Mouse (Mus musculus) ES-E14 (cell line): ENCODE measurements around the gene Grhl3. TPM values are rescaled to one million over a fixed set of nuclear protein-coding genes. Genes with fewer than 3 reads are reported as not detected.
A peak's percentile ranks its signal among the peaks of the same experiment; 100 is the strongest.

Experiments used
- DNase-seq: peaks from one replicate; pipeline ENCODE4 v3.0.0-alpha.2; 2013; ENCODE audit warnings: low read depth, low spot score
- H3K27ac ChIP-seq: 2 replicates; pipeline ENCODE4 v1.5.1; 2012; ENCODE audit warnings: low read depth, mild to moderate bottlenecking, low read length, moderate library complexity, mixed read lengths; ENCODE audit not compliant: poor library complexity, insufficient read depth, severe bottlenecking
- H3K36me3 ChIP-seq: 2 replicates; pipeline ENCODE4 v1.6.1; 2012; ENCODE audit warnings: mild to moderate bottlenecking, low read length, moderate library complexity, mixed read lengths; ENCODE audit not compliant: control insufficient read depth, poor library complexity, insufficient read depth, severe bottlenecking
- H3K4me1 ChIP-seq, 2 experiments: fragments of 150-350 bp in 1 of 2; sonication (generic) in 1 of 2; 2 replicates each; pipeline ENCODE4 v1.6.1; 2012; ENCODE audit warnings: low read length in 2 of 2, mild to moderate bottlenecking in 1 of 2, mixed read lengths in 1 of 2; ENCODE audit not compliant: control insufficient read depth in 2 of 2, insufficient read depth in 2 of 2, poor library complexity in 1 of 2
- H3K4me3 ChIP-seq, 2 experiments: fragments of 150-350 bp in 1 of 2; sonication (generic) in 1 of 2; 2 replicates each; pipeline ENCODE4 v1.5.1; 2012; ENCODE audit warnings: low read length in 2 of 2, low read depth in 1 of 2, mild to moderate bottlenecking in 1 of 2, mixed read lengths in 1 of 2; ENCODE audit not compliant: insufficient read depth in 1 of 2, poor library complexity in 1 of 2, severe bottlenecking in 1 of 2
- H3K9ac ChIP-seq: 2 replicates; pipeline ENCODE4 v1.6.1; 2012; ENCODE audit warnings: low read depth, mild to moderate bottlenecking, low read length, mixed read lengths; ENCODE audit not compliant: poor library complexity, insufficient read depth, severe bottlenecking
- H3K9me3 ChIP-seq: fragments of 150-350 bp; sonication (generic); 2 replicates; pipeline ENCODE4 v1.6.1; 2012; ENCODE audit warnings: low read depth, mild to moderate bottlenecking, low read length; ENCODE audit not compliant: control insufficient read depth, insufficient read depth
- CHD2 ChIP-seq: IDR thresholded peaks from 2 replicates; pipeline ENCODE4 v1.6.1; 2014; ENCODE audit warnings: mild to moderate bottlenecking, low read depth, low read length, inconsistent platforms
- HCFC1 ChIP-seq: IDR thresholded peaks from 2 replicates; pipeline ENCODE4 v1.6.1; 2012; ENCODE audit warnings: low read length, inconsistent platforms, borderline replicate concordance; ENCODE audit not compliant: insufficient read depth
- MAFK ChIP-seq: IDR thresholded peaks from 2 replicates; pipeline ENCODE4 v1.6.1; 2014; ENCODE audit warnings: mild to moderate bottlenecking, low read depth, low read length, inconsistent platforms; ENCODE audit not compliant: insufficient read depth
- ZC3H11A ChIP-seq: IDR thresholded peaks from 2 replicates; pipeline ENCODE4 v1.6.1; 2012; ENCODE audit warnings: low read depth, mild to moderate bottlenecking, inconsistent platforms, low read length, borderline replicate concordance
- ZNF384 ChIP-seq: IDR thresholded peaks from 2 replicates; pipeline ENCODE4 v1.6.1; 2012; ENCODE audit warnings: low read depth, low read length, inconsistent platforms
- in situ Hi-C, 2 experiments: fragments of 600-800 bp; cut with MboI; formaldehyde crosslinking; loops; one replicate each; pipeline ENCODE4 v1.15.1; 2025; ENCODE audit warnings: low sequenced_read_pairs in 2 of 2, inconsistent platforms in 1 of 2; ENCODE audit not compliant: unreplicated experiment in 2 of 2
- total RNA-seq: library from RNA; depleted of rRNA; stranded (reverse); fragments of 300-350 nt; gene quantifications from 2 replicates; pipeline ENCODE4 v1.2.3, GENCODE M21; 2012

Gene Grhl3
- total RNA-seq, 1 experiment = 6.7 TPM

GRCm38 (mm10) chr4:135546008-135546407 is 27.4 kb downstream of the Grhl3 start:
- Histone ChIP-seq H3K27ac (peak overlapping the region; percentile 80; the same call in 1 of the 2 replicates), H3K9me3 (no peaks in the 10 kb centered on the region), H3K4me1 (peaks cover 19 to 53% of the 10 kb centered on the region in 2 experiments), H3K9ac (peak overlapping the region; percentile 23; the same call in 1 of the 2 replicates), H3K36me3 (peaks cover 8% of the 10 kb centered on the region), H3K4me3 (peak overlapping the region; percentile 37 to 39; a peak in 2 of 4 replicates)
- no peak for DNase-seq
- TF ChIP-seq MAFK (no peak), HCFC1 (no peak), CHD2 (no peak), ZC3H11A (no peak), ZNF384 (no peak)
- in situ Hi-C loops = no loop called here

- Histone ChIP-seq H3K4me3 (peak overlapping the region; percentile 37 to 39; a peak in 3 of 4 replicates), H3K4me1 (peaks cover 19 to 48% of the 10 kb centered on the region in 2 experiments)
- DNase-seq = peak; percentile 76
Observed at GRCm38 (mm10) chr4:135545080-135545511, 28.3 kb downstream of the Grhl3 start.

GRCm38 (mm10) chr4:135544284-135544683 is 29.1 kb downstream of the Grhl3 start:
- H3K27ac ChIP-seq = no peak overlapping the region; the same call in 1 of the 2 replicates
- in situ Hi-C loops = no loop called here
- no peaks in the 10 kb centered on the region for H3K9me3 ChIP-seq

More at GRCm38 (mm10) chr4:135545080-135545511, 28.3 kb downstream of the Grhl3 start:
- H3K27ac ChIP-seq = peak overlapping the region; percentile 80
- peak overlapping the region; percentile 46; the same call in 1 of the 2 replicates for H3K9ac ChIP-seq
- no peaks in the 10 kb centered on the region for H3K9me3 ChIP-seq
- TF ChIP-seq ZC3H11A (no peak), HCFC1 (no peak), MAFK (no peak), CHD2 (no peak), ZNF384 (no peak)
- H3K36me3 ChIP-seq = peaks cover 8% of the 10 kb centered on the region
- in situ Hi-C loops = no loop called here

GRCm38 (mm10) chr4:135540057-135540456 is 33.4 kb downstream of the Grhl3 start:
- in situ Hi-C loops = no loop called here
- Histone ChIP-seq H3K9ac (no peak overlapping the region), H3K36me3 (peaks cover 8% of the 10 kb centered on the region), H3K9me3 (no peaks in the 10 kb centered on the region), H3K4me1 (peaks cover 9 to 16% of the 10 kb centered on the region in 2 experiments), H3K4me3 (no peak overlapping the region), H3K27ac (no peak overlapping the region; the same call in 1 of the 2 replicates)
- no peak for DNase-seq
- TF ChIP-seq CHD2 (no peak), ZNF384 (no peak)

More at GRCm38 (mm10) chr4:135544284-135544683, 29.1 kb downstream of the Grhl3 start:
- Histone ChIP-seq H3K9ac (no peak overlapping the region), H3K4me3 (no peak overlapping the region), H3K4me1 (peaks cover 19 to 43% of the 10 kb centered on the region in 2 experiments), H3K36me3 (peaks cover 8% of the 10 kb centered on the region)
- DNase-seq = no peak
- TF ChIP-seq MAFK = no peak
- TF ChIP-seq ZC3H11A = no peak
- no peak for TF ChIP-seq HCFC1
- no peak for TF ChIP-seq CHD2

GRCm38 (mm10) chr4:135539056-135539455 is 34.4 kb downstream of the Grhl3 start:
- Histone ChIP-seq H3K36me3 (peaks cover 8% of the 10 kb centered on the region), H3K9ac (no peak overlapping the region), H3K27ac (no peak overlapping the region), H3K4me3 (no peak overlapping the region), H3K9me3 (no peaks in the 10 kb centered on the region), H3K4me1 (peaks cover 4 to 11% of the 10 kb centered on the region in 2 experiments; a peak in 3 of 4 replicates)
- no peak for TF ChIP-seq ZC3H11A
- in situ Hi-C loops = no loop called here
- no peak for DNase-seq
